Mouse (Mus musculus) limb, embryonic 11.5 days (tissue): ENCODE measurements at regions not wholly inside any gene's neighbourhood (a gene's known extent, or its start where the extent isn't known, plus 50 kb on each side); places are given as distances from the start of the nearest gene placed in this dataset.
A peak's percentile ranks its signal among the peaks of the same experiment; 100 is the strongest.

Experiments used
- ATAC-seq: fragments of 200-750 bp; cut with Nextera tagmentation; 2 replicates; pipeline ENCODE4 v1.8.0; 2017; ENCODE audit warnings: low read depth; ENCODE audit not compliant: insufficient number of reproducible peaks, low FRiP score, low TSS enrichment
- DNase-seq: peaks from one replicate; pipeline ENCODE4 v3.0.0-alpha.2; 2015; ENCODE audit warnings: low spot score
- H3K27ac ChIP-seq: fragments of 300-500 bp; sonication (generic); replicated peaks from 2 replicates; pipeline ENCODE4 v1.5.1; 2014; ENCODE audit warnings: low read depth, mild to moderate bottlenecking, low read length
- H3K27me3 ChIP-seq: fragments of 300-500 bp; sonication (generic); 2 replicates; pipeline ENCODE4 v1.6.1; 2014; ENCODE audit warnings: mild to moderate bottlenecking, low read length, mixed read lengths; ENCODE audit not compliant: control insufficient read depth, insufficient read depth
- H3K36me3 ChIP-seq: fragments of 300-500 bp; sonication (generic); 2 replicates; pipeline ENCODE4 v1.6.1; 2014; ENCODE audit warnings: mild to moderate bottlenecking, low read length, moderate library complexity, mixed read lengths; ENCODE audit not compliant: control insufficient read depth, insufficient read depth
- H3K4me1 ChIP-seq: fragments of 300-500 bp; sonication (generic); 2 replicates; pipeline ENCODE4 v1.6.1; 2014; ENCODE audit warnings: low read length, mixed read lengths; ENCODE audit not compliant: control insufficient read depth, insufficient read depth
- H3K4me2 ChIP-seq: fragments of 300-500 bp; sonication (generic); 2 replicates; pipeline ENCODE4 v1.6.1; 2014; ENCODE audit warnings: low read depth, mild to moderate bottlenecking, moderate library complexity; ENCODE audit not compliant: severe bottlenecking
- H3K4me3 ChIP-seq: fragments of 300-500 bp; sonication (generic); 2 replicates; pipeline ENCODE4 v1.5.1; 2014; ENCODE audit warnings: low read depth, low read length
- H3K9ac ChIP-seq: fragments of 300-500 bp; sonication (generic); 2 replicates; pipeline ENCODE4 v1.6.1; 2014; ENCODE audit warnings: mild to moderate bottlenecking, low read length
- H3K9me3 ChIP-seq: fragments of 300-500 bp; sonication (generic); 2 replicates; pipeline ENCODE4 v1.6.1; 2016; ENCODE audit warnings: low read length; ENCODE audit not compliant: control insufficient read depth
- WGBS: fragments of 180-500 bp; shearing (Covaris S2); extraction: QIAGEN DNeasy Blood & Tissue Kit; methylation state at CpG from one replicate; pipeline ENCODE4 v1.1.7; 2014; 5-methylcytosine and 5-hydroxymethylcytosine counted together

DNA sequence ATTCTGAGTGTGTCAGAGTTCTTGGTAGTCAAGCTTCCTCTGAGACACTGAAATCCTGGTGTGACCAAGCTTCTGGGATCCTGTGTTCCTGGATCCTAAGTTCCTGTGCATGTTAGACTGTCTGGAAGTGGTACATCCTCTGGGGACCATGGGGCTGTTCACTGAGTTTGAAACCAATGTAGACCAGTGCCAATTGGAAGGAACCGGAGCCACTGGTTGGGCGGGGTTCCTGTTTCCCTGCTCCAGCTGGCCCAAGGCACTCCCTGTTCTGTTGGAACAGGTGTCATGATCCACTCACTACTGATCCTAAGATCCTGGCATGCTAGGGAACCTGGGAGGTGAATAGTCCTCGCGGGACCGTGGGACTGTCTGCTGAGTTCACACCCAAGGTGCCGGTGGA lies 124.3 kb upstream of the Ccdc85a start:
- ATAC-seq = no peak
- H3K27me3 ChIP-seq = no peaks in the 10 kb centered on the region
- H3K9me3 ChIP-seq = no peaks in the 10 kb centered on the region
- H3K36me3 ChIP-seq = no peaks in the 10 kb centered on the region
- no peak overlapping the region for H3K27ac ChIP-seq
- H3K9ac ChIP-seq = no peak overlapping the region
- no peak for DNase-seq
- no peak overlapping the region for H3K4me3 ChIP-seq
- H3K4me1 ChIP-seq = no peaks in the 10 kb centered on the region
- H3K4me2 ChIP-seq = no peak overlapping the region
- WGBS = 93% methylated on average over 6 of the region's 6 CpGs

GRCm38 (mm10) chr11:28702384-28702783 lies 118.3 kb upstream of the Ccdc85a start:
- Histone ChIP-seq H3K4me3 (no peak overlapping the region), H3K27me3 (no peaks in the 10 kb centered on the region), H3K9ac (no peak overlapping the region), H3K4me2 (no peak overlapping the region), H3K36me3 (no peaks in the 10 kb centered on the region), H3K27ac (no peak overlapping the region), H3K9me3 (no peaks in the 10 kb centered on the region), H3K4me1 (no peaks in the 10 kb centered on the region)
- ATAC-seq (no peak), DNase-seq (no peak)
- 89% methylated on average over 1 of the region's 1 CpGs for WGBS

GRCm38 (mm10) chr11:28701379-28701778 lies 117.3 kb upstream of the Ccdc85a start:
- Histone ChIP-seq H3K9ac (no peak overlapping the region), H3K36me3 (no peaks in the 10 kb centered on the region), H3K27ac (no peak overlapping the region), H3K27me3 (no peaks in the 10 kb centered on the region), H3K4me2 (no peak overlapping the region), H3K9me3 (no peaks in the 10 kb centered on the region), H3K4me3 (no peak overlapping the region), H3K4me1 (no peaks in the 10 kb centered on the region)
- no peak for ATAC-seq
- WGBS = 86% methylated on average over 2 of the region's 2 CpGs
- DNase-seq = no peak

- no peak overlapping the region for H3K27ac ChIP-seq
- ATAC-seq = no peak
- H3K9ac ChIP-seq = no peak overlapping the region
- no peak for DNase-seq
- H3K9me3 ChIP-seq = no peaks in the 10 kb centered on the region
- no peaks in the 10 kb centered on the region for H3K27me3 ChIP-seq
- H3K4me3 ChIP-seq = no peak overlapping the region
- H3K4me2 ChIP-seq = no peak overlapping the region
- no peaks in the 10 kb centered on the region for H3K36me3 ChIP-seq
- H3K4me1 ChIP-seq = no peaks in the 10 kb centered on the region
These were observed 115.6 kb upstream of the Ccdc85a start for GRCm38 (mm10) chr11:28699766-28700165.

DNA sequence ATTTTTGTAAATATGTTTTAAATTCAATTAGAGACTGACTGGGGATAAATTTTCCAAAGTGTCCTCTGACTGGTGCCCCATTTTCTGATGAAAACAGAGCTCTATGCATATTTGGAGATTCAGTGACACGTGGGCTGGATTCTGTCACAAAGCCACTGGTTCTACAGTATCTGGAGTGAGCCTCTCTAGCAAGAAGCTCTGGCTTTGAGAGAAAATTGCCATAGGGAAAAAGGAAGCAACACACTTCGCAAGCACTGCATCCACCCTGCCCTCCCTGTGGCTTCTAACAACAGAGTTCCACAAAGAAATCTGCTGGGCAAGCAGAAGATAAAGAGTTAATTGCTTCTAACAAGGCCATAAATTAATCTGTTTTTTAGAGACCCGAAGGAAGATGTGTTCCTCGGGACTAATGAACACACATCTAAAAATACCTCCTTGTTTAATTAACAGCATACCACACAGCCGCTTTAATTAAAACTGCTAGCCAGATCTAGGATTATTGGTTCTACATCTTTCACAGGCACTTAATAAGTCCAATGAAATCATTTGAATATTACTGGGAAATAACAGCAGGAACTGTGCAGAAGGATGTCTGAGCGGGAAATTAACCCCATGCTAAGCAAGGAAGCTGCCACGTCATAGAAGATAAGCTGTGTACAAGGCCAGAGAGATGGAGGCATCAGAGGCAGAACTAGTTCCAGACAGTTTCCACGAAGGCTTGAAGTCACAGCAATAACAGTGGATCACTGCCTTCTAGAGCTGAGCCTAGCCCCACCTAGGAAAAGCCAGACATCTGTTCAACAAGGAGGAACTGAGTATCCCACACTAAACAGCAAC lies 113.7 kb upstream of the Ccdc85a start:
- no peak overlapping the region for H3K4me3 ChIP-seq
- 16% methylated on average over 8 of the region's 8 CpGs for WGBS
- no peak overlapping the region for H3K4me2 ChIP-seq
- no peak overlapping the region for H3K9ac ChIP-seq
- DNase-seq (no peak), ATAC-seq (peak; percentile 26; the same call in 1 of the 2 replicates)
- no peaks in the 10 kb centered on the region for H3K36me3 ChIP-seq
- no peak overlapping the region for H3K27ac ChIP-seq
- no peaks in the 10 kb centered on the region for H3K9me3 ChIP-seq
- H3K27me3 ChIP-seq = no peaks in the 10 kb centered on the region
- peaks cover 9% of the 10 kb centered on the region for H3K4me1 ChIP-seq

GRCm38 (mm10) chr11:28695031-28695430 lies 110.9 kb upstream of the Ccdc85a start:
- WGBS = 82% methylated on average over 3 of the region's 3 CpGs

GRCm38 (mm10) chr11:28693303-28693702 lies 109.2 kb upstream of the Ccdc85a start:
- no peak overlapping the region for H3K4me2 ChIP-seq
- 3% methylated on average over 1 of the region's 1 CpGs for WGBS
- no peaks in the 10 kb centered on the region for H3K36me3 ChIP-seq
- peaks cover 15% of the 10 kb centered on the region for H3K4me1 ChIP-seq
- no peaks in the 10 kb centered on the region for H3K9me3 ChIP-seq
- H3K4me3 ChIP-seq = no peak overlapping the region
- no peak overlapping the region for H3K9ac ChIP-seq
- DNase-seq (peak; percentile 31), ATAC-seq (no peak)
- H3K27ac ChIP-seq = peak overlapping the region; percentile 36; the same call in 1 of the 2 replicates
- H3K27me3 ChIP-seq = no peaks in the 10 kb centered on the region

More at GRCm38 (mm10) chr11:28695031-28695430, 110.9 kb upstream of the Ccdc85a start:
- no peaks in the 10 kb centered on the region for H3K9me3 ChIP-seq
- no peak overlapping the region for H3K4me2 ChIP-seq
- H3K4me1 ChIP-seq = peaks cover 15% of the 10 kb centered on the region
- H3K9ac ChIP-seq = no peak overlapping the region
- ATAC-seq = no peak
- DNase-seq = no peak
- H3K27me3 ChIP-seq = no peaks in the 10 kb centered on the region
- H3K27ac ChIP-seq = no peak overlapping the region
- no peak overlapping the region for H3K4me3 ChIP-seq
- H3K36me3 ChIP-seq = no peaks in the 10 kb centered on the region

GRCm38 (mm10) chr11:28692263-28693194 lies 108.4 kb upstream of the Ccdc85a start:
- no peak overlapping the region for H3K27ac ChIP-seq
- 10% methylated on average over 3 of the region's 3 CpGs for WGBS
- ATAC-seq = peak; percentile 86

More at GRCm38 (mm10) chr11:28692263-28693194, 108.4 kb upstream of the Ccdc85a start:
- no peaks in the 10 kb centered on the region for H3K27me3 ChIP-seq
- H3K36me3 ChIP-seq = no peaks in the 10 kb centered on the region
- H3K4me1 ChIP-seq = peaks cover 15% of the 10 kb centered on the region
- H3K4me3 ChIP-seq = no peak overlapping the region
- no peak overlapping the region for H3K9ac ChIP-seq
- no peak overlapping the region for H3K4me2 ChIP-seq
- no peaks in the 10 kb centered on the region for H3K9me3 ChIP-seq
- DNase-seq = peak; percentile 60
